Mouse (Mus musculus): Measurements from ENCODE around the gene Nfib. TPM values are rescaled to one million over a fixed set of nuclear protein-coding genes. Genes with fewer than 3 reads are reported as not detected.

The Nfib gene
- total and polyA plus RNA-seq, 3 experiments: not detected

- Histone ChIP-seq H3K4me1 (ENCODE audit: control insufficient read depth in 1 of 2, insufficient read depth in 2 of 2, low read length in 2 of 2) (no peaks in the 10 kb centered on the region), H3K9me3 (replicated peaks; ENCODE audit: insufficient read depth, low read length) (no peaks in the 10 kb centered on the region), H3K27me3 (ENCODE audit: control insufficient read depth in 1 of 2, insufficient read depth in 2 of 2, low read length in 2 of 2) (no peaks in the 10 kb centered on the region), H3K36me3 (ENCODE audit: control insufficient read depth in 1 of 2, insufficient read depth in 2 of 2, low read length in 2 of 2) (no peaks in the 10 kb centered on the region), H3K9ac (ENCODE audit: control insufficient read depth, low read depth, low read length, poor library complexity, severe bottlenecking) (no peak overlapping the region), H3K79me2 (ENCODE audit: control insufficient read depth, insufficient read depth, low read length, poor library complexity) (no peaks in the 10 kb centered on the region), H3K4me3 (ENCODE audit: control insufficient read depth in 1 of 2, insufficient read depth in 1 of 2, low read depth in 2 of 2, low read length in 2 of 2) (no peak overlapping the region), H3K27ac (ENCODE audit: control insufficient read depth, low read depth, low read length) (no peak overlapping the region)
- no peak for DNase-seq (ENCODE audit: low read depth, low spot score)
- TF ChIP-seq GATA1 (IDR thresholded peaks at IDR 0.05; ENCODE audit: low read depth, low read length): no peak
- no peak for TF ChIP-seq E2F4 (IDR thresholded peaks at IDR 0.05; ENCODE audit: borderline replicate concordance, low read depth, low read length)
- no peak for TF ChIP-seq CHD1 (IDR thresholded peaks at IDR 0.05; ENCODE audit: low read depth, low read length)
- no peak for TF ChIP-seq BHLHE40 (IDR thresholded peaks at IDR 0.05; ENCODE audit: borderline replicate concordance, low read depth, low read length)
- no peak for TF ChIP-seq UBTF (IDR thresholded peaks at IDR 0.05; ENCODE audit: borderline replicate concordance, insufficient read depth, low read depth, low read length)
- TF ChIP-seq SIN3A (IDR thresholded peaks at IDR 0.05; ENCODE audit: low read length): no peak
- TF ChIP-seq RCOR1 (IDR thresholded peaks at IDR 0.05; ENCODE audit: low read depth, low read length): no peak
- no peak for TF ChIP-seq ELF1 (IDR thresholded peaks at IDR 0.05; ENCODE audit: low read depth, low read length)
- TF ChIP-seq MYB (IDR thresholded peaks at IDR 0.05; ENCODE audit: low read depth, low read length): no peak
- TF ChIP-seq MEF2A (IDR thresholded peaks at IDR 0.05; ENCODE audit: extremely low read depth, insufficient replicate concordance, low read depth, low read length, poor library complexity, severe bottlenecking): no peak
- no peak for TF ChIP-seq USF2 (IDR thresholded peaks at IDR 0.05; ENCODE audit: borderline replicate concordance in 1 of 2, insufficient read depth in 1 of 2, low read depth in 1 of 2, low read length in 2 of 2)
These were observed 149.8 kb downstream of the Nfib start for GRCm38 (mm10) chr4:82555673-82556171.

GRCm38 (mm10) chr4:82553658-82554057, 151.9 kb downstream of the Nfib start:
- H3K4me1 ChIP-seq (ENCODE audit: control insufficient read depth in 1 of 2, insufficient read depth in 2 of 2, low read length in 2 of 2): no peaks in the 10 kb centered on the region
- no peaks in the 10 kb centered on the region; a peak in 1 of 4 replicates for H3K27me3 ChIP-seq (ENCODE audit: control insufficient read depth in 1 of 2, insufficient read depth in 2 of 2, low read length in 2 of 2)
- no peaks in the 10 kb centered on the region for H3K9me3 ChIP-seq (replicated peaks; ENCODE audit: insufficient read depth, low read length)
- no peaks in the 10 kb centered on the region for H3K79me2 ChIP-seq (ENCODE audit: control insufficient read depth, insufficient read depth, low read length, poor library complexity)
- H3K36me3 ChIP-seq (ENCODE audit: control insufficient read depth in 1 of 2, insufficient read depth in 2 of 2, low read length in 2 of 2): no peaks in the 10 kb centered on the region
- H3K4me3 ChIP-seq (ENCODE audit: control insufficient read depth in 1 of 2, insufficient read depth in 1 of 2, low read depth in 2 of 2, low read length in 2 of 2): no peak overlapping the region
- no peak overlapping the region for H3K27ac ChIP-seq (ENCODE audit: control insufficient read depth, low read depth, low read length)
- H3K9ac ChIP-seq (ENCODE audit: control insufficient read depth, low read depth, low read length, poor library complexity, severe bottlenecking): no peak overlapping the region
- no peak for TF ChIP-seq POLR2AphosphoS5 (IDR thresholded peaks at IDR 0.05; ENCODE audit: borderline replicate concordance, low read depth, low read length)
- TF ChIP-seq GABPA (IDR thresholded peaks at IDR 0.05; ENCODE audit: low read depth, low read length): no peak
- TF ChIP-seq E2F4 (IDR thresholded peaks at IDR 0.05; ENCODE audit: borderline replicate concordance, low read depth, low read length): no peak
- no peak for TF ChIP-seq MAZ (IDR thresholded peaks at IDR 0.05; ENCODE audit: low read depth, low read length)
- no peak for TF ChIP-seq MYC (IDR thresholded peaks at IDR 0.05; ENCODE audit: low read depth, low read length)
- TF ChIP-seq MAFK (IDR thresholded peaks at IDR 0.05; ENCODE audit: borderline replicate concordance, low read depth, low read length): no peak
- no peak for TF ChIP-seq POLR2A (IDR thresholded peaks at IDR 0.05; ENCODE audit: control insufficient read depth in 1 of 2, insufficient read depth in 1 of 2, low read depth in 1 of 2, low read length in 2 of 2, poor library complexity in 1 of 2)
- no peak for TF ChIP-seq SIN3A (IDR thresholded peaks at IDR 0.05; ENCODE audit: low read length)
- no peak for TF ChIP-seq ZMIZ1 (IDR thresholded peaks at IDR 0.05; ENCODE audit: low read depth, low read length)
- TF ChIP-seq CHD1 (IDR thresholded peaks at IDR 0.05; ENCODE audit: low read depth, low read length): no peak
- TF ChIP-seq MEF2A (IDR thresholded peaks at IDR 0.05; ENCODE audit: extremely low read depth, insufficient replicate concordance, low read depth, low read length, poor library complexity, severe bottlenecking): no peak
- TF ChIP-seq GATA1 (IDR thresholded peaks at IDR 0.05; ENCODE audit: low read depth, low read length): no peak
- no peak for TF ChIP-seq RCOR1 (IDR thresholded peaks at IDR 0.05; ENCODE audit: low read depth, low read length)
- TF ChIP-seq UBTF (IDR thresholded peaks at IDR 0.05; ENCODE audit: borderline replicate concordance, insufficient read depth, low read depth, low read length): no peak
- TF ChIP-seq TAL1 (IDR thresholded peaks at IDR 0.05; ENCODE audit: low read length): no peak
- TF ChIP-seq KAT2A (conservative IDR thresholded peaks at IDR 0.05; ENCODE audit: low read depth, low read length): no peak
- no peak for TF ChIP-seq MXI1 (IDR thresholded peaks at IDR 0.05; ENCODE audit: low read depth, low read length)
- TF ChIP-seq MYB (IDR thresholded peaks at IDR 0.05; ENCODE audit: low read depth, low read length): no peak
- no peak for DNase-seq (ENCODE audit: low read depth, low spot score)
